Mouse (Mus musculus) neutrophil, adult 59 days (primary cell): ENCODE data around the gene Wars2. TPM values are rescaled to one million over a fixed set of nuclear protein-coding genes. Genes with fewer than 3 reads are reported as not detected.

Experiments used
- total RNA-seq, 2 experiments: library from RNA; stranded (reverse); gene quantifications; 1 replicate in 1 of 2; 2 replicates in 1 of 2; pipeline ENCODE4 v1.2.4; 2023

The Wars2 gene
- 1 to 10 TPM; 4.3 to 5.8 TPM for total RNA-seq

GRCm38 (mm10) chr3:99140940-99141854 is at the start of gene Wars2:
Gene Wars2 (plus strand): TSS chr3:99141068.

GRCm38 (mm10) chr3:99240213-99240720 is 99.4 kb downstream of the Wars2 start, which contains the start of gene Tbx15:
Gene Tbx15 (plus strand): TSS chr3:99240381.

Other genes with a start within 250 kb of the Wars2 start
- not detected for gene Hao2, start 247.8 kb upstream of the Wars2 start, total RNA-seq
- gene Tbx15, start 99.3 kb downstream of the Wars2 start, total RNA-seq, result not detected